Comparison of ENCODE assay signal across 9 mouse cellular contexts in genomic region chr14:105483352-105484083, GRCm38 (mm10).
DNase-seq lines count a peak whose midpoint lies in the region; ATAC-seq and TF ChIP-seq lines count a peak whose summit lies in the region.
"Had no signal": no experiment of that assay in that cellular context is flagged by ENCODE, and none has a peak within 500 bp of the region (broad histone marks: within the 10 kb centered on the region; RNA-seq: fewer than 3 reads in every experiment).

No protein-coding gene starts in this region.

- no peaks in the 10 kb centered on the region for H3K79me2 ChIP-seq in heart, adult 2 months (replicated peaks; ENCODE audit: control insufficient read depth, insufficient read depth, low read length)

- no peaks in the 10 kb centered on the region for H3K9me3 ChIP-seq in midbrain, embryonic 13.5 days
- no peaks in the 10 kb centered on the region for H3K9me3 ChIP-seq in stomach, postnatal 0 days (ENCODE audit: control insufficient read depth, low read length)

- H3K27me3 ChIP-seq in heart, adult 2 months (ENCODE audit: control insufficient read depth, insufficient read depth, low read length), result no peaks in the 10 kb centered on the region
- H3K27me3 ChIP-seq in midbrain, embryonic 13.5 days, result peaks cover 34% of the 10 kb centered on the region
- H3K27me3 ChIP-seq in stomach, postnatal 0 days (ENCODE audit: control insufficient read depth, insufficient read depth, low read length), result no peaks in the 10 kb centered on the region

- no peak for TF ChIP-seq CTCF in heart, adult 2 months (IDR thresholded peaks at IDR 0.05)
- TF ChIP-seq CTCF in stomach, postnatal 0 days (IDR thresholded peaks at IDR 0.05; ENCODE audit: low read depth), result no peak

- no peaks in the 10 kb centered on the region for H3K4me1 ChIP-seq in heart, adult 2 months (ENCODE audit: control insufficient read depth, insufficient read depth, low read length)
- peaks cover 34% of the 10 kb centered on the region for H3K4me1 ChIP-seq in midbrain, embryonic 13.5 days (replicated peaks)
- peaks cover 5% of the 10 kb centered on the region; the same call in 1 of the 2 replicates for H3K4me1 ChIP-seq in stomach, postnatal 0 days (replicated peaks; ENCODE audit: control insufficient read depth, insufficient read depth)

- TF ChIP-seq POLR2A in heart, adult 2 months (IDR thresholded peaks at IDR 0.05; ENCODE audit: insufficient read depth, low read depth, low read length), result no peak

- TF ChIP-seq EP300 in heart, adult 2 months (IDR thresholded peaks at IDR 0.05; ENCODE audit: insufficient read depth, low read depth, low read length), result no peak
- TF ChIP-seq EP300 in stomach, postnatal 0 days (optimal IDR thresholded peaks at IDR 0.05), result no peak

- no peaks in the 10 kb centered on the region for H3K36me3 ChIP-seq in heart, adult 2 months (ENCODE audit: control insufficient read depth, insufficient read depth, low read length)
- no peaks in the 10 kb centered on the region for H3K36me3 ChIP-seq in midbrain, embryonic 13.5 days
- no peaks in the 10 kb centered on the region for H3K36me3 ChIP-seq in stomach, postnatal 0 days (ENCODE audit: control insufficient read depth, insufficient read depth, low read length)
- H3K36me3 ChIP-seq: G1E had no signal

- WGBS in heart, adult 2 months, result 24% methylated on average over 21 of the region's 21 CpGs
- WGBS in midbrain, embryonic 13.5 days, result 6% methylated on average over 21 of the region's 21 CpGs
- WGBS in stomach, postnatal 0 days, result 24% methylated on average over 21 of the region's 21 CpGs

- H3K27ac ChIP-seq in heart, adult 2 months, result peak overlapping the region; percentile 26; the same call in 1 of the 2 replicates
- peak overlapping the region; percentile 90 for H3K27ac ChIP-seq in midbrain, embryonic 13.5 days
- no peak overlapping the region for H3K27ac ChIP-seq in stomach, postnatal 0 days (replicated peaks)

- peak; percentile 31 for DNase-seq in layer of hippocampus, adult 11-12 months (ENCODE audit: low spot score)
- DNase-seq in layer of hippocampus, adult 9-10 months (ENCODE audit: low spot score), result no peak
- DNase-seq in heart, adult 2 months, result peak; percentile 57 to 62
- peak; percentile 21 for DNase-seq in kidney, adult 11 months
- DNase-seq in liver, result peak; percentile 26
- DNase-seq in stomach, postnatal 0 days (ENCODE audit: low spot score), result peak; percentile 55

- intact Hi-C loops in heart, adult 2 months (cut with DNase I), result no loop called here

- peak; percentile 65 for ATAC-seq in common myeloid progenitor, adult 5-6 weeks (replicated peaks; ENCODE audit: low read depth, poor library complexity, severe bottlenecking)
- peak; percentile 98 for ATAC-seq in midbrain, embryonic 13.5 days
- ATAC-seq in stomach, postnatal 0 days (ENCODE audit: low FRiP score, low TSS enrichment), result peak; percentile 59

- peak overlapping the region; percentile 56 for H3K4me2 ChIP-seq in midbrain, embryonic 13.5 days (replicated peaks)
- H3K4me2 ChIP-seq in stomach, postnatal 0 days (replicated peaks; ENCODE audit: low read depth), result peak overlapping the region; percentile 65

- H3K9ac ChIP-seq in heart, adult 2 months (ENCODE audit: low read depth, low read length), result peak overlapping the region; percentile 50; the same call in 1 of the 2 replicates
- H3K9ac ChIP-seq in midbrain, embryonic 13.5 days (replicated peaks), result peak overlapping the region; percentile 51
- H3K9ac ChIP-seq in stomach, postnatal 0 days (ENCODE audit: low read length), result 0 out of 2 replicates have a peak overlapping the region, but pooled peaks have one; percentile 41

- H3K4me3 ChIP-seq in heart, adult 2 months, result peak overlapping the region; percentile 33
- H3K4me3 ChIP-seq in midbrain, embryonic 13.5 days (replicated peaks), result peak overlapping the region; percentile 31
- H3K4me3 ChIP-seq in stomach, postnatal 0 days (ENCODE audit: low read depth, low read length), result peak overlapping the region; percentile 34
